Mouse (Mus musculus): ENCODE results near the gene Il20rb. TPM values are rescaled to one million over a fixed set of nuclear protein-coding genes. Genes with fewer than 3 reads are reported as not detected.
A peak's percentile ranks its signal among the peaks of the same experiment; 100 is the strongest.

Gene Il20rb
- total RNA-seq, 2 experiments from 2014 or later = 1.1 to 1.2 TPM

GRCm38 (mm10) chr9:100430911-100431310 lies 55.7 kb downstream of the Il20rb start:
- DNase-seq = peak; percentile 40 to 43

- peak in 1 of 2 experiments; percentile 23 for DNase-seq
Measured at GRCm38 (mm10) chr9:100419644-100420043, 66.9 kb downstream of the Il20rb start.

- no peak for DNase-seq
Measured at GRCm38 (mm10) chr9:100419103-100419502, 67.5 kb downstream of the Il20rb start.

- no peak for DNase-seq
Measured at GRCm38 (mm10) chr9:100416756-100417155, 69.8 kb downstream of the Il20rb start.

- DNase-seq = no peak
Measured at GRCm38 (mm10) chr9:100416299-100416698, 70.3 kb downstream of the Il20rb start.

- peak; percentile 36 to 47 for DNase-seq
Measured at GRCm38 (mm10) chr9:100415328-100415979, 71.1 kb downstream of the Il20rb start.

Other genes starting within 250 kb of the Il20rb start
- gene Nck1, start 59.3 kb upstream of the Il20rb start, total RNA-seq (2021) = 10 to 100 TPM; 50.0 to 52.8 TPM
- 1 to 10 TPM; 8.7 to 9.8 TPM for gene Slc35g2, start 84.3 kb upstream of the Il20rb start, total RNA-seq (2021)
- gene Stag1, start 111.0 kb upstream of the Il20rb start, total RNA-seq (2021) = 10 to 100 TPM; 36.0 to 43.8 TPM